Mouse (Mus musculus) ovary, adult 2 months (tissue): ENCODE measurements around the gene Olfr1366. TPM values are rescaled to one million over a fixed set of nuclear protein-coding genes. Genes with fewer than 3 reads are reported as not detected.

Source experiments
- polyA plus RNA-seq: library from polyadenylated mRNA; depleted of rRNA; stranded (reverse); fragments of >200 nt; gene quantifications from 2 replicates; pipeline ENCODE4 v1.2.3, GENCODE M21; 2012; rRNA removed

Olfr1366 gene
- polyA plus RNA-seq = not detected in 2 replicates

DNA sequence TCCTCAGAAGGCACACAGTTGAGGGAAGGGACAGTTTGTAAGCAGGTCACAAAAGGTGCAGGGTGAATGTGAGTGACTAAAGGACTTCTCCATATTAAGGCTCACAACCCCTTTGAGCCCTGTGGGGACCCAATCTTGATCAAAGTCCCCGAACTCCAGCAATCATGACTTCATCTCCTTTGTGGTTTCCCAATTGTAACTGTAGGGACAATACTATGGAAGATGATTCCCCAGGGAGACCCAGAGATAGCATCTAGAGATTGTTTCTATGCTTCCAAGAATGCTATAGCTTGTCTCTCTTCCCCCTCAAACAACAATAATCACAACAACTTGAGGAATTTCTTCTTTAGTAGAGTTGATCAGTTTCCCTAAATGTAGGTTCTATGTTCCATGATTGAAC lies at the start of gene Olfr1366:
Gene Olfr1366 (minus strand): TSS at position 101 of the 400 bp plus-strand sequence.

DNA sequence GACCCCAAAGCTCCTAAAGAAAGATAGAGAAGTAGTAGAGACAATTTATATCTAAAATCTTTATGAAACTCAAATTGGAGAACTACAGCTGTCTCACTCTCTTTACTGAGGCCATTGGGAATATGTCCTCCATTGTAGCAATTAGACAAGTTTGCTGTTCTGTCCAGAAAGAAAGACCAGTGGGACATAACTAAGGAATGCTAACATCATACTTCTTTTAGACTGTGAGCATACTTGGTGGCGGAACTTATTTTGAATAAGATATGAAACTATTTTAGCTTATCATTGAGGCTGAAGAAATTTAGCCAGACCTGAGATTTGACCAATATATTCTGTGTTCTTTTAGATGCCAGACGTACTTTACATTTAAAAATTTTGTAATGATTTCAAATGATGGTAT lies 39.1 kb upstream of the Olfr1366 start, which contains the start of gene Olfr1364:
Gene Olfr1364 (minus strand): TSS at position 101 of the 400 bp plus-strand sequence.

DNA sequence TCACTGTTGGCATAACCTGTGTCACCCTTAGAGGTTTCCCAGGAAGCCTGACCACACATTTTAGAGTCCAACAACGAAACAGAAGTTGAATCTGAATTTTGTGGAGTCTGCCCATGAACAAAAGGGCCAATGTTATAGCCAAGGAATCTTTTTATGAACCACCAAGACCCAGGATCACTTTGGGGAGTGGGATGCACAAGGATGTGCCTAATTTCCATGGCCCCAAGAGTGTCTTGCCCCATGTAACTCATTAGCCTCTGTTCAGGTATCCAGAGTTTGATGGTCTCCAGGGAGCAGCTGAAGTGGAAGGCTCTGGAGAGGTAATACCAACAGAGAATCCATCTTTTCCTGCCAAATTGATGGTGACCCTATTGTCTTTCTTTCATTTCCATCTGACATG lies 17.2 kb upstream of the Olfr1366 start, which contains the start of gene Olfr1535:
Gene Olfr1535 (minus strand): TSS at position 101 of the 400 bp plus-strand sequence.

DNA sequence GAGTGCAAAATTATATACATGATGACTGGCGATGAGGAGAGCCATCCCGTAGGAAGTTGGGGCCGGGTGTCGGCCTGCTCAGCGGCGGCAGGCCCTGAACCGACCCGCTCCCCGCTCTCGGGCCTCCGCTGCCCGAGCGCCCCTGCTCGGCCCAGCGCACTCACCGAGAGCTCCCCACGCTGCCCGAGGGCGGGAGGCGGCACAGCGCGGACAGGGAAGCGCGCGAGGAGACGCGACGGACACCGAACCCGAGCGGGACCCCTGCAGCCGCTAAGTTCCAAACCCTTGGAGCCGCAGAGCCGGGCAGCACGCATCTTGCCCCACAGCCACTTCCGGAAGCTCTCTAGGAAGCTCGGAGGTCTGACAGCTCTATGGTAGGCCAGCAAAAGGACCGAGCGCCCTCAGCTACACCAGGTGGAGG lies 11.8 kb downstream of the Olfr1366 start, which contains the start of gene Zkscan8:
Gene Zkscan8 (minus strand): TSS at position 340 of the 421 bp plus-strand sequence.

DNA sequence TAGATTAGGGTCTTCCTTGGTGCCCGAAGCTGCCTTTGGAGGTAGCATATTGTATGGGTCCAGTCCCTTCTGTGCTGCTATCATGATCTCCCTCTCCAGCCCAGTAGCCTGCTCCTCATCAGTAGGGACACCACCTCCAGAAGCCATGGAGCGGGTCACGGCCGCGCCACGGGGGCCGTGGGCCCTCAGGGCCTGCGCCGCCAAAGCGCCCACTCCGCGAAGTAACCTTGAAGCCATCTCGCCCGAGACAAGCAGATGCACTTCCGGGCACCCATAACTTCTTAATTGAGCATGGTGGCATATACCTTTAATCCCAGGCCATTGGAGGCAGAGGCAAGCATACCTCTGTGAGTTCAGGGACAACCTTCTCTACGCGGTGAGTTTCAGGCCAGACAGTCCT lies 41.4 kb downstream of the Olfr1366 start, which contains the start of gene Gm11273:
Gene Gm11273 (minus strand): TSS at position 237 of the 400 bp plus-strand sequence.

DNA sequence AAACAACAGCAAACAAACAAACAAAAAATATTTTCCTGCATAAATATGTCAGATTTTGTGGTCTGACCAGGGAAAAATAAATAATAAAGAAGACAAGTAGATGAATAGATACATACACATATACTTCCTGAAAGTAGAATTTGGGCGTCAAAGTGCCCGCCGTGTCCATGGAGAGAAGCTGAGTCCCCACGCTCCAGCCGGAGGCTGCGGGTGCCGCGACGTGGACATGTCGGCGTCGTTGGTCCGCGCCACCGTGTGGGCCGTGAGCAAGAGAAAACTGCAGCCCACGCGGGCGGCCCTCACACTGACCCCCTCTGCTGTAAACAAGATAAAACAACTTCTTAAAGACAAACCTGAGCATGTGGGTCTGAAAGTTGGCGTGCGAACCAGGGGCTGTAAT lies 47.5 kb downstream of the Olfr1366 start, which contains the start of gene AK157302:
Gene AK157302 (plus strand): TSS at position 144 of the 400 bp plus-strand sequence.

Other genes with a start within 250 kb of the Olfr1366 start
- gene Gpx6, start 230.7 kb downstream of the Olfr1366 start, polyA plus RNA-seq = 0.23 and 0.26 TPM in 2 replicates
- not detected in 2 replicates for gene Olfr1367, start 195.9 kb downstream of the Olfr1366 start, polyA plus RNA-seq
- 1.2 and 1.6 TPM in 2 replicates for gene Zscan12, start 180.0 kb downstream of the Olfr1366 start, polyA plus RNA-seq
- gene Zkscan3, start 140.1 kb downstream of the Olfr1366 start, polyA plus RNA-seq = 35.7 and 38.6 TPM in 2 replicates
- gene Pgbd1, start 101.8 kb downstream of the Olfr1366 start, polyA plus RNA-seq = 0.51 and 0.62 TPM in 2 replicates
- 7.9 and 10.2 TPM in 2 replicates for gene Zscan26, start 89.1 kb downstream of the Olfr1366 start, polyA plus RNA-seq
- gene Nkapl, start 74.3 kb downstream of the Olfr1366 start, polyA plus RNA-seq = 0.34 and 0.45 TPM in 2 replicates
- gene Zkscan4, start 63.9 kb downstream of the Olfr1366 start, polyA plus RNA-seq = 1.6 and 2.2 TPM in 2 replicates
- not detected in 2 replicates for gene Gm10065, start 63.4 kb downstream of the Olfr1366 start, polyA plus RNA-seq
- 0.14 TPM in 1 of 2 replicates, not detected in the other for gene AK157302, start 47.6 kb downstream of the Olfr1366 start, polyA plus RNA-seq
- gene Gm11273, start 41.4 kb downstream of the Olfr1366 start, polyA plus RNA-seq = 9.0 and 18.5 TPM in 2 replicates
- gene Zkscan8, start 11.7 kb downstream of the Olfr1366 start, polyA plus RNA-seq = 3.6 and 3.9 TPM in 2 replicates
- gene Olfr1535, start 17.1 kb upstream of the Olfr1366 start, polyA plus RNA-seq = not detected in 2 replicates
- not detected in 2 replicates for gene Olfr1364, start 39.0 kb upstream of the Olfr1366 start, polyA plus RNA-seq
- gene Olfr1362, start 71.2 kb upstream of the Olfr1366 start, polyA plus RNA-seq = not detected in 2 replicates
- gene Olfr11, start 99.7 kb upstream of the Olfr1366 start, polyA plus RNA-seq = not detected in 2 replicates
- gene Olfr1361, start 120.6 kb upstream of the Olfr1366 start, polyA plus RNA-seq = not detected in 2 replicates
- not detected in 2 replicates for gene Olfr1360, start 134.6 kb upstream of the Olfr1366 start, polyA plus RNA-seq
- gene Olfr1359, start 155.3 kb upstream of the Olfr1366 start, polyA plus RNA-seq = not detected in 2 replicates
- gene Hist1h2bl, start 173.3 kb upstream of the Olfr1366 start, polyA plus RNA-seq = 7.5 and 13.6 TPM in 2 replicates
- 82.9 and 155 TPM in 2 replicates for gene Hist1h2ai, start 173.6 kb upstream of the Olfr1366 start, polyA plus RNA-seq
- gene Hist1h3h, start 174.9 kb upstream of the Olfr1366 start, polyA plus RNA-seq = 77.1 and 77.2 TPM in 2 replicates
- gene Hist1h2bm, start 179.2 kb upstream of the Olfr1366 start, polyA plus RNA-seq = 8.9 and 11.6 TPM in 2 replicates
- 7.1 and 10.2 TPM in 2 replicates for gene Hist1h4j, start 192.3 kb upstream of the Olfr1366 start, polyA plus RNA-seq
- 40.6 and 44.5 TPM in 2 replicates for gene Hist1h4k, start 207.7 kb upstream of the Olfr1366 start, polyA plus RNA-seq
- gene Hist1h2ak, start 211.0 kb upstream of the Olfr1366 start, polyA plus RNA-seq = 46.6 and 59.1 TPM in 2 replicates
- 20.8 and 32.3 TPM in 2 replicates for gene Hist1h2bn, start 211.3 kb upstream of the Olfr1366 start, polyA plus RNA-seq
- 2.2 and 3.3 TPM in 2 replicates for gene Hist1h1b, start 237.8 kb upstream of the Olfr1366 start, polyA plus RNA-seq
- 60.0 and 85.2 TPM in 2 replicates for gene Hist1h3i, start 240.6 kb upstream of the Olfr1366 start, polyA plus RNA-seq
- gene Hist1h2an, start 244.4 kb upstream of the Olfr1366 start, polyA plus RNA-seq = 25.0 and 44.3 TPM in 2 replicates
- 7.3 and 7.7 TPM in 2 replicates for gene Hist1h2bp, start 244.7 kb upstream of the Olfr1366 start, polyA plus RNA-seq